Mouse (Mus musculus) mouse trophoblast stem cell (cell line): ENCODE measurements at regions not wholly inside any gene's neighbourhood (a gene's known extent, or its start where the extent isn't known, plus 50 kb on each side); places are given as distances from the start of the nearest gene placed in this dataset.
"Not testable (repeated sequence)": the region's sequence is repeated elsewhere in the genome, so short reads cannot be mapped to it uniquely, and the experiment has no call there.

Experiments used
- in situ Hi-C, 2 experiments: fragments of 300-500 bp; cut with MseI, MboI; formaldehyde crosslinking; loops; 2 replicates in 1 of 2; 3 replicates in 1 of 2; pipeline ENCODE4 v1.15.1; 2025

DNA sequence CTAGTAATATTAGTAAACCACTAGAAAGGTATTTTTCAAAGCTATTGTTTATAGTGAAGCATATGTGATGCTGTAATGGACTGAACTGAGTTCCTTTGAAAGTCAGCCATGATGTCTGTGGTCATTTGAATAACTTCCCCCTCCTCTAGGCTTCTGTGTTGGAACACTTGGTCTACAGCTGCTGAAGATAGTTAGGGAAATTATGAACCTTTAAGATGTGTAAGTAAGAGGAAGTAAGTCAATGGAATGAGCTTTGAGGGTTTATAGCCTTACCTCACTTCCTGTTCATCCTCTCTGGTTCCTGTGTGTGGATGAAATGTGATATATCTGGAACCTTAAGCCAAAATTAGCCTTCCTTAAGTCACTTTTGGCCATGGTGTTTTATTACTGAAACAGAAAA lies 145.7 kb upstream of the Tmem229a start:
- in situ Hi-C loops: no loop called here

GRCm38 (mm10) chr6:25087167-25087566 lies 131.1 kb upstream of the Tmem229a start:
- in situ Hi-C loops: no loop called here

DNA sequence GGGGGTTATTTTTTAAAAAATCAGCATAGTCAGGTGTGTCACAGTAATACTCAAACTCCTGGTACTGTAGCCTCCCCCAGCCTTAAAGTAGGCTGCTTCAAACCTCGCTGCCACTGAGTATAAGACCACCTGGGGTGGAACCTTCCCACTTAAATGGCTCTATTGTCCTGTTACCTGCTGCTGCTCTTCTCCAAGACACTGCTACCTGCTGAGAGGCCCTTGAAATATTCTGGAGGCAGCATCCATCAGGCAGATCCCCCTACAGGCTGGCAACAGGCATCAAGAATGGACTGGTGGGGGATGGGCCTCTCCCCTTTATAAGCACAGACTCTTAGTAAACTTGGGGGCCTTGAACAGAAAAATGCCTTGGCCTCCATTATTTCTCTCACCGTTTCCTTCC lies 129.8 kb upstream of the Tmem229a start:
- in situ Hi-C loops: no loop called here

GRCm38 (mm10) chr6:25085296-25085695 lies 129.2 kb upstream of the Tmem229a start:
- in situ Hi-C loops: not testable (repeated sequence)

GRCm38 (mm10) chr6:25065913-25066312 lies 109.8 kb upstream of the Tmem229a start:
- in situ Hi-C loops: no loop called here

DNA sequence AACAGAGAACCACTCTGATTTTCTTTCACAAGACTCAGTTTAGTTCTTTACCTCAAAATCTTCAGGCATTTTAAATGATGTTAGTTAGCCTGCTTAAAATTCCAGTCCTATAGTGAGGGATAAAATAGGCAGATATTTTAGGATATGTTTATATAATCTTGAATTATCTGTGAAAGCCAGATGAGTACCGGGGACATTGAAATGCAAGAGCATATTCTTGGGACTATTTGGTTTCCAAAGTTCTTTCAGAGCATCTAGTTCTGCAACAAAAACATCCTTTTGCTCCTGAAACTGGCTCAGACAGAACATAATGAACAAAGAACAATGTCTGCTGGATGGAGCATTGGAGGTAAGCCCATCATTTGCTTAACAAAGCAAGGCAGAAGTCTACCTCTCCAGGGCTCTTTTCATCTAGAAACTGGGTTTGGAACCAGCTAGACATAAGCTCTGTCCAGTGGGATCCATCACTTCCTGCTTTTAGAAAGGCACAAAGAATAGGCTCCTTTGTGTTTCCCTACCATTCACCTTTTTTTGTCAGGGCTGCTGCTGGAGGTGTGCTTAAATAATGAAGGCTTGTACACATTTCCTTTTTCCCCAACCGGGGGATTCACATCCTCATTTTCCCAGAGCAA lies 76.9 kb upstream of the Tmem229a start:
- in situ Hi-C loops: loop anchor here in 1 of 2 experiments (25.0 kb wide), 1 partner anchor 729 kb away; no protein-coding TSS in a partner anchor

DNA sequence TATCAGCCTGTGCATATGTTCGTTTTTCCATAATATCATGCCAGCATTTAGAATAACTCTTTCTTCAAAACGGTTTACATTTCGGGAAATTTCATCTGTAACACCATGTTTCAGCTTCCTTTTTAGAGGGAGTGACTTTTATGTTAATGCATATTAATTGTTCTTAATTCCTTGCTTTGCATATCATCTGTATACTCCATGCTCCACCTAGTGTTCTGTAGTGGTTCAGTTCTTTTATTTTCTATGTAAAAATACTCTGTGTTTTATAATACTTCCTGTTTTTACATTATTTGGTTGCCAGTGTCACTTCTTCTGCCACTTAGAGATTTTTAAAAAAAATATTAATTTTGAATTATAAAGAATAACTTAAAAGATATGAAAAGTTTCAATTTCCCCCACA lies 70.9 kb upstream of the Tmem229a start:
- in situ Hi-C loops: loop anchor here in 1 of 2 experiments (25.0 kb wide), 1 partner anchor 735 kb away; no protein-coding TSS in a partner anchor

GRCm38 (mm10) chr6:25020005-25020772 lies 64.1 kb upstream of the Tmem229a start:
- in situ Hi-C loops: no loop called here

- in situ Hi-C loops: no loop called here
Observed at GRCm38 (mm10) chr6:25013288-25013606, 57.1 kb upstream of the Tmem229a start.

- in situ Hi-C loops: no loop called here
Observed at GRCm38 (mm10) chr6:25012376-25013287, 56.5 kb upstream of the Tmem229a start.

DNA sequence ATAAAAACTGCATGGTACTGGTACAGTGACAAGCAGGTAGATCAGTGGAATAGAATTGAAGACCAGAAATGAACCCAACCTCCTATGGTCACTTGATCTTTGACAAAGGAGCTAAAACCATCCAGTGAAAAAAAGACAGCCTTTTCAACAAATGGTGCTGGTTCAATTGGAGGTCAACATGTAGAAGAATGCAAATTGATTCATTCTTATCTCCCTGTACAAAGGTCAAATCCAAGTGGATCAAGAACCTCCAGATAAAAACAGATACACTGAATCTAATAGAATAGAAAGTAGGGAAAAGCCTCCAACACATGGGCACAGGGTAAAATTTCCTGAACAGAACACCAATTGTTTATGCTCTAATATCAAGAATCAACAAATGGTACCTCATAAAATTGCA lies 52.8 kb upstream of the Tmem229a start:
- in situ Hi-C loops: not testable (repeated sequence)
